Mouse (Mus musculus): Measurements from ENCODE around the gene Tirap. TPM values are rescaled to one million over a fixed set of nuclear protein-coding genes. Genes with fewer than 3 reads are reported as not detected.
"Not testable (repeated sequence)": the region's sequence is repeated elsewhere in the genome, so short reads cannot be mapped to it uniquely, and the experiment has no call there.

The Tirap gene
- polyA plus RNA-seq, 1 experiment from 2014 or later, result 3.5 TPM

DNA sequence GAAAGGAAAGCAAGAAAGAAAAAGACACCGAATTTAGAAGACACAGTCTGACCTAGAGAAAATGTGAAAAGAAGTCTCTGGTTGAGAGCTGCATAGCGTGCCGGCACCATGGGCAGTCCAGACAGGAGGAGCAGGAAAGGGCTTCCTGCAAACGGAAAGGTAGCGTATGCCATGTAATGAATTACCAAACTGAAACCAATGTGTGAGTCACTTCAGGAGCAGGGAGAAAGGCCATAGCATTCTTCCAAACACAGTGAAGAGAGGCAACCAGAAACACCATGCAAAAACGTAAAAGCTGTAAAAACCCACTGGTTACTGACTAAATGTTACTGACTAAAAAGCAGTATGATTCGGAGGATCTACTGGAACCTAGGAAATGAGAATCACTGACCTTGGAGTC lies 38.4 kb downstream of the Tirap start:
- Histone ChIP-seq H3K9ac (ENCODE audit: low read length) (no peak overlapping the region), H3K27me3 (replicated peaks; ENCODE audit: control insufficient read depth, insufficient read depth, low read length) (no peaks in the 10 kb centered on the region), H3K4me3 (ENCODE audit: low read depth, low read length) (no peak overlapping the region), H3K4me1 (ENCODE audit: control insufficient read depth, insufficient read depth, low read length) (no peaks in the 10 kb centered on the region), H3K9me3 (replicated peaks; ENCODE audit: control insufficient read depth, low read length) (no peaks in the 10 kb centered on the region), H3K4me2 (ENCODE audit: low read length) (no peak overlapping the region), H3K36me3 (ENCODE audit: control insufficient read depth, insufficient read depth, low read length) (peaks cover 4% of the 10 kb centered on the region), H3K27ac (ENCODE audit: low read depth, low read length) (no peak overlapping the region)
- no peak for ATAC-seq
- no peak for DNase-seq (ENCODE audit: low spot score)
- whole genome bisulfite sequencing, result 86% methylated on average over 7 of the region's 7 CpGs

DNA sequence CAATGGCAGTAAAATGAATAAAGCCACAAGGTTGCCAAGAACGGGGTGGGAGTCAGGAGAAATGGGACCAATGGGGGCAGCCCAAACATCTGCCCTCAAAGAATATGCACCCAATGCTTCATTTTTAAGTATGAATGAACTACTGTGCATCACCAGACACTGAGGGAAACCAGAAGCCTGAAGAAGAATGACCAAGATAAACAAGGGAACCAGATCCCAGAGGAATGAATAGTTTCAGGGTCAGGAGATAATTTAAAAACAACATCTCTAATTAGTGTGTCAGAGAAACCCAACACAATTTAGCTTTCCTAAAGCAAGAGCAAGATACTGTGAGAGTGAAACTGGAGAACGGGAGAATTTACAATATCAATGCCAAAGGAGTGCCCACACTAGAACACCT lies 39.4 kb downstream of the Tirap start:
- H3K9me3 ChIP-seq (replicated peaks; ENCODE audit: control insufficient read depth, low read length), result no peaks in the 10 kb centered on the region
- H3K4me2 ChIP-seq (ENCODE audit: low read length), result no peak overlapping the region
- H3K36me3 ChIP-seq (ENCODE audit: control insufficient read depth, insufficient read depth, low read length), result peaks cover 4% of the 10 kb centered on the region
- H3K4me3 ChIP-seq (ENCODE audit: low read depth, low read length), result no peak overlapping the region
- no peak for ATAC-seq
- H3K27me3 ChIP-seq (replicated peaks; ENCODE audit: control insufficient read depth, insufficient read depth, low read length), result no peaks in the 10 kb centered on the region
- H3K4me1 ChIP-seq (ENCODE audit: control insufficient read depth, insufficient read depth, low read length), result no peaks in the 10 kb centered on the region
- no peak for DNase-seq (ENCODE audit: low spot score)
- 75% methylated on average over 2 of the region's 2 CpGs for WGBS
- H3K27ac ChIP-seq (ENCODE audit: low read depth, low read length), result no peak overlapping the region
- H3K9ac ChIP-seq (ENCODE audit: low read length), result no peak overlapping the region

DNA sequence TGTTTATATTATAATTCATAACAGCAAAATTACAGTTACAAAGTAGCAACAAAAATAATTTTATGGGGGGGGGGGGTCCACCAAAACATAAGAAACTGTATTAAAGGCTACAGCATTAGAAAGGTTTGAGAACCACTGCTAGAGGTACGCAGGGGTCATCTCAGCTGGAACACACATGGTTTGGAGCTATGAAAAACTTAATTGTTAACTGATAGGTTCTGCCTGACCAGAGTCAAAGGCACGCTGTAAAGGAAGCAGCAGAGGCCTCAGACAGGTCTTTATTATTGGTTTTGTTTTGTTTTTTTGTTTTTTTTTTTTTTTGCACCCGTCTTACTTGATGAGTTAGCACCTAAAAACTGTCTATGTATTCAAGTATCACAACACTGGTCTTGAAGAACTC lies 41.6 kb downstream of the Tirap start:
- Histone ChIP-seq H3K4me1 (ENCODE audit: control insufficient read depth, insufficient read depth, low read length) (no peaks in the 10 kb centered on the region), H3K36me3 (ENCODE audit: control insufficient read depth, insufficient read depth, low read length) (peaks cover 4% of the 10 kb centered on the region), H3K27ac (ENCODE audit: low read depth, low read length) (no peak overlapping the region), H3K27me3 (replicated peaks; ENCODE audit: control insufficient read depth, insufficient read depth, low read length) (no peaks in the 10 kb centered on the region), H3K4me3 (ENCODE audit: low read depth, low read length) (no peak overlapping the region), H3K9me3 (replicated peaks; ENCODE audit: control insufficient read depth, low read length) (no peaks in the 10 kb centered on the region), H3K4me2 (ENCODE audit: low read length) (no peak overlapping the region), H3K9ac (ENCODE audit: low read length) (no peak overlapping the region)
- no peak for DNase-seq (ENCODE audit: low spot score)
- 79% methylated on average over 3 of the region's 3 CpGs for WGBS
- ATAC-seq, result no peak

DNA sequence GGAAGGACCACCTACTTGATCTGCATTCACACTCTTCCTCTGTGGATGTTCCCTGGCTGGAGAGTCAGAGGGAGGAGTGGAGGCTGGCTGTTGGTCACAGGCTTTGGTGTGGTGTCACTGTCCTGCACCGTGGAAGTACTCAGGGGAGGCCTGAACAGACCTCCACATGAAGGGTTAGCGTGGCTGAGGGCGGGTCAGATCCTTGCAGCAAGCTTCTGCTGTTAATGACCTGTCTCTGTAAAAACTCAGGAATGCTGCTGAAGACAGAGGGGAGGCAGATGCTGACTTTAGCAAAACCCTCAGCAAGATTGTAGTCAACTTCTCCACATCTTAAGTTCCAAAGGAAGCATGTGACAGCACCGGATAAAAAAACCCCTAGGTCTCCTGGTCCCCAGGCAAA lies 43.2 kb downstream of the Tirap start:
- H3K9me3 ChIP-seq (replicated peaks; ENCODE audit: control insufficient read depth, low read length), result no peaks in the 10 kb centered on the region
- H3K9ac ChIP-seq (ENCODE audit: low read length), result no peak overlapping the region
- H3K4me1 ChIP-seq (ENCODE audit: control insufficient read depth, insufficient read depth, low read length), result no peaks in the 10 kb centered on the region
- no peaks in the 10 kb centered on the region for H3K27me3 ChIP-seq (replicated peaks; ENCODE audit: control insufficient read depth, insufficient read depth, low read length)
- 89% methylated on average over 4 of the region's 4 CpGs for WGBS
- ATAC-seq, result no peak
- H3K27ac ChIP-seq (ENCODE audit: low read depth, low read length), result no peak overlapping the region
- H3K36me3 ChIP-seq (ENCODE audit: control insufficient read depth, insufficient read depth, low read length), result no peaks in the 10 kb centered on the region; the same call in 1 of the 2 replicates
- no peak overlapping the region for H3K4me2 ChIP-seq (ENCODE audit: low read length)
- DNase-seq (ENCODE audit: low spot score), result no peak
- H3K4me3 ChIP-seq (ENCODE audit: low read depth, low read length), result no peak overlapping the region

DNA sequence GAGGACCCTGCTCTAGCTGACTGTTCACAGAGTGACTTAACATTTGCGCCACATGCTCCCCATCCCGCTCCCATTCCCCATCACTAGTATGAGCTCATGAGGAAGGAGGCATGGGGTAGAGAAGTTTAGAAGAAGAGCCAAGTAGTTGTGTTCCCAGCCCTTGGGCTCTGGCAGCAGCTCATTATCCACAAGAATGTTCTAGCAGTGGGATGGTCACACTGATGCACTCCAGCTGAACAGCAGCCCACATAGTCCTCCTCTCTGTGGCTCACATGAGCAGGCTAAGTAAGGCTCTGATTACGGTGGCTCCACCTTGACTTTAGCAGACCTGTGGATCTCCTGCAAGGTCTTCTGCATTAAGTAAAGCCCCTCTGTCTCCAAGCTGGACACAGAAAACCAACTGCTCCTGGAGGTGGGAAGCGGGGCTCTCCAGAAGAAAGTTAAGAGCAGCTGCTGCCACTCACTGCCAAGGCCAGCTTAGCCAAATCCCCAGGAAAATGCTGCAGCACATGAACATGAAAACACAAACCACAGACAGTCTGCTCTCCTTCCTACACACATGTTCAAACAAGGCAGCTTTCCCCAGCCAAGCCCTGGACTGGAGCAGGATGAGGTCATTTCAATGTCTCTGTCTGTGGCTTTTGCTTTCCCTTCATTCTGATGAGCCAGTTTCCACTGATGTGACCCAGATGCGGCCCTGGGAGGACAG lies 43.9 kb downstream of the Tirap start:
- H3K27ac ChIP-seq (ENCODE audit: low read depth, low read length), result no peak overlapping the region
- DNase-seq (ENCODE audit: low spot score) (no peak), ATAC-seq (no peak)
- H3K36me3 ChIP-seq (ENCODE audit: control insufficient read depth, insufficient read depth, low read length), result no peaks in the 10 kb centered on the region
- H3K27me3 ChIP-seq (replicated peaks; ENCODE audit: control insufficient read depth, insufficient read depth, low read length), result no peaks in the 10 kb centered on the region
- H3K4me2 ChIP-seq (ENCODE audit: low read length), result no peak overlapping the region
- no peak overlapping the region for H3K9ac ChIP-seq (ENCODE audit: low read length)
- no peak overlapping the region for H3K4me3 ChIP-seq (ENCODE audit: low read depth, low read length)
- WGBS, result 94% methylated on average over 5 of the region's 5 CpGs
- no peaks in the 10 kb centered on the region for H3K4me1 ChIP-seq (ENCODE audit: control insufficient read depth, insufficient read depth, low read length)
- no peaks in the 10 kb centered on the region for H3K9me3 ChIP-seq (replicated peaks; ENCODE audit: control insufficient read depth, low read length)

DNA sequence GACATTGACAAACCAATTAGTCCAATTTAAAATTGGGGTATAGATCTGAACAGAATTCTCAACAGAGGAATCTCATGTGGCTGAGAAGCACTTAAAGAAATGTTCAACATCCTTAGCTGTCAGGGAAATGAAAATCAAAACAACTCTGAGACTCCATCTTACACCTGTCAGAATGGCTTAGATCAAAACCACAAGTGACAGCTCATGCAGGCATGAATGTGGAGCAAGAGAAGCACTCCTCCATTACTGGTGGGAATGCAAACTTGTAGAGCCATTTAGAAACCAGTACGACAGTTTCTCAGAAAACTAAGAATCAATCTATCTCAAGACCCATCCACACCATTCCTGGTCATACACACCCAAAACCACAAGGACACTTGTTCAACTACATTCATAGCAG lies 47.2 kb downstream of the Tirap start:
- DNase-seq (ENCODE audit: low spot score) (no peak), ATAC-seq (no peak)
- H3K4me2 ChIP-seq (ENCODE audit: low read length), result no peak overlapping the region
- no peak overlapping the region for H3K27ac ChIP-seq (ENCODE audit: low read depth, low read length)
- H3K9me3 ChIP-seq (replicated peaks; ENCODE audit: control insufficient read depth, low read length), result no peaks in the 10 kb centered on the region
- H3K36me3 ChIP-seq (ENCODE audit: control insufficient read depth, insufficient read depth, low read length), result no peaks in the 10 kb centered on the region
- WGBS, result 94% methylated on average over 1 of the region's 1 CpGs
- no peak overlapping the region for H3K4me3 ChIP-seq (ENCODE audit: low read depth, low read length)
- no peaks in the 10 kb centered on the region for H3K27me3 ChIP-seq (replicated peaks; ENCODE audit: control insufficient read depth, insufficient read depth, low read length)
- no peaks in the 10 kb centered on the region for H3K4me1 ChIP-seq (ENCODE audit: control insufficient read depth, insufficient read depth, low read length)
- H3K9ac ChIP-seq (ENCODE audit: low read length), result no peak overlapping the region

DNA sequence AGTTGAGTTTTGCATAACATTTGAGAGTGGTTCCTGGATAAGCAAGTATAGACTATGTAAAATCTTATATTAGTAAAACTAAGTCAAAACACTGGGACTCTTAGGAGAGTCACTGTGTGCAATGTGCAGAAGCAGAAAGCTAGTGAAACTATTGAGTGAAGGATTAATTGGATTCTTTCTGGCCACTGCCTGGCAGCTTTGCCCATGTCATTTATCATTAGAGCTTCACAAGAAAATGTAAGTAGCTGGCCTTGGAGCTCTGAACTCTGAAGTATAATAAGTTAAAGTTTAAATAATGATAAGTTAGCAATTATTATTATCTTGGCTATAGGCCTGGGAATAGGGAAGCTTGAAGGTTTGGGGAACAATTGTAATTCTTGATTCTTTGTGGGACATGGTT lies 51.3 kb downstream of the Tirap start:
- not testable (repeated sequence) for H3K9me3 ChIP-seq (replicated peaks; ENCODE audit: control insufficient read depth, low read length); H3K9ac ChIP-seq (ENCODE audit: low read length); H3K27ac ChIP-seq (ENCODE audit: low read depth, low read length); DNase-seq (ENCODE audit: low spot score); H3K4me1 ChIP-seq (ENCODE audit: control insufficient read depth, insufficient read depth, low read length); H3K4me3 ChIP-seq (ENCODE audit: low read depth, low read length); H3K4me2 ChIP-seq (ENCODE audit: low read length); H3K27me3 ChIP-seq (replicated peaks; ENCODE audit: control insufficient read depth, insufficient read depth, low read length); ATAC-seq; H3K36me3 ChIP-seq (ENCODE audit: control insufficient read depth, insufficient read depth, low read length)

DNA sequence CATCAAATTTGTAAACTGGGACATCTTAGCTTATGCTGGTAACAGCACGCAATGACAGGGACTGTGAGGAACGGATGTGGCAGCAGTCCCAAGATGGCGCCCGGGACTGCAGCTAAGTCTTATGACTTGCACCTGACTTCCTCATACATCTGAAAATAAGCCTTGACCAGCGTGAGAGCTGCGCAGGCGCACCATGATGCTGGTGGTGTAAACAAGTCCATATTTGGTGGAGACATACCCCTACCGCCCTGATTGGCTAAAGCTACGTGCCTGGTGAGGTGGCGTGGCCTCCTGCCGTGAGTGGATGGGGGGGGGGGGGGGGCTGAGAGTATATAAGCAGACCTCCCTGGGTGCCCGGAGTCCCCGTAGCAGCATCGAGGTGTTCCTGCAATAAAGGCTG lies 52.8 kb downstream of the Tirap start:
- H3K9ac ChIP-seq (ENCODE audit: low read length); H3K36me3 ChIP-seq (ENCODE audit: control insufficient read depth, insufficient read depth, low read length); H3K9me3 ChIP-seq (replicated peaks; ENCODE audit: control insufficient read depth, low read length); H3K27me3 ChIP-seq (replicated peaks; ENCODE audit: control insufficient read depth, insufficient read depth, low read length); DNase-seq (ENCODE audit: low spot score); H3K4me1 ChIP-seq (ENCODE audit: control insufficient read depth, insufficient read depth, low read length); H3K27ac ChIP-seq (ENCODE audit: low read depth, low read length); ATAC-seq; H3K4me3 ChIP-seq (ENCODE audit: low read depth, low read length); H3K4me2 ChIP-seq (ENCODE audit: low read length): not testable (repeated sequence)
- WGBS, result 94% methylated on average over 14 of the region's 14 CpGs

DNA sequence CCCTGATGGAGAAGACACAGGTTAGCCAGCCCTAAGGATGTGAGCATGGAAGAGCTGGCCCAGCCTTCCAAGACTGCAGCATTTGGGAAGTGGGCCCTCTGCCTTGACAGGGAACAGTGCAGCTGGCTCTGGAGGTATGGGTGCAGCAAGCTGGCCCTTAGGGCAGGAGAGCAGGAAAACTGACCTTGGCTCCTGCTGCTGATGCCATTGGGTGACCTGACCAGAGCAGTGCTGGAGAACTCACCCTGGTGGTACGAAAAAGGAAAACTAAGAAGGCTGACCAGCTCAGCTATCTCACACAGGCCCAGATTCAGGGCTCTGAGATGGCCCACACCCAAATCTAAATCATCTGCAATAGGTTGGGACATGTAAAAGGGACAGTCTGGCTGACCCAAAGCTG lies 54.3 kb downstream of the Tirap start:
- Histone ChIP-seq H3K4me1 (ENCODE audit: control insufficient read depth, insufficient read depth, low read length) (no peaks in the 10 kb centered on the region), H3K4me3 (ENCODE audit: low read depth, low read length) (no peak overlapping the region), H3K27ac (ENCODE audit: low read depth, low read length) (no peak overlapping the region), H3K27me3 (replicated peaks; ENCODE audit: control insufficient read depth, insufficient read depth, low read length) (no peaks in the 10 kb centered on the region), H3K9me3 (replicated peaks; ENCODE audit: control insufficient read depth, low read length) (no peaks in the 10 kb centered on the region), H3K36me3 (ENCODE audit: control insufficient read depth, insufficient read depth, low read length) (no peaks in the 10 kb centered on the region), H3K9ac (ENCODE audit: low read length) (no peak overlapping the region), H3K4me2 (ENCODE audit: low read length) (no peak overlapping the region)
- ATAC-seq (no peak), DNase-seq (ENCODE audit: low spot score) (no peak)
- WGBS, result 88% methylated on average over 1 of the region's 1 CpGs
